In the genomic region with DNA sequence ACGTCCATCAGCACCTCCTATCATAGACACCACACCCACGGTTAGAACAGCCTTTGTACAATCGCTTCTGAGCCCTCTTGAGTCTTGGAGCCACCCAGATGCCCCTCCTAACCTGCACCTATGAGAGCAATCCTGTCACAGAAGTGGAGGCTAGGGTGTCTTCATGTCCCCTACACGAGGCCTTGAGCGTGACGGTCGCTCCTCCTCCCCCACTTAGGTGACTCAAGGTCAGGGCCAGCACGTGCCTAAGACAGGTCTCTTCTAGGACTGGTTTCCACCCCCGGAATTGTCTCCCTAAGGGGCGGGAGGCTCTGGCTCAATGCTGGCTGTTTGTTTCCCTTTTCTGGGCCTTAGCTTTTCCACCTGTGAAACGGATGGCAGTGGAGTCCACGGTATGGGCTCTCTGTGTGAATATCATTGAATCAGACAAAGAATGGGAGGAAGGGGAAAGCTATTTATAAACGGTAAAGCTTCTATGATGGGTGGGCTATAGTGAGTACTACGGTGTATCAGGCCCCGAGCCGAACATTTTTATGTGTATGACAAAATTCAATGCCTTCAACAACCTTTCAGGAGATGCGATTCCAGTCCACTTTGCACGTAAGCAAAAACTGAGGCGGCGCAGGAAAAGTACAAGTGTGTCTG, we compare ENCODE assay signal across 8 mouse cellular contexts. TPM values are rescaled to one million over a fixed set of nuclear protein-coding genes. Genes with fewer than 3 reads are reported as not detected.
DNase-seq lines count a peak whose midpoint lies in the region; ATAC-seq and TF ChIP-seq lines count a peak whose summit lies in the region.

A gene (minus strand): TSS at position 159 of the 645 bp plus-strand sequence.

- peaks cover 9% of the 10 kb centered on the region for H3K4me1 ChIP-seq in heart, adult 2 months (ENCODE audit: control insufficient read depth, insufficient read depth, low read length)
- H3K4me1 ChIP-seq in liver, embryonic 12.5 days: peaks cover 57% of the 10 kb centered on the region
- peaks cover 43% of the 10 kb centered on the region for H3K4me1 ChIP-seq in neural tube, embryonic 15.5 days

- intact Hi-C loops in heart, adult 2 months (cut with DNase I): loop anchor here (5.0 kb wide), 1 partner anchor 397 kb away; a partner anchor contains a TSS

- DNase-seq in thymus, postnatal 14 days: peak; percentile 45
- DNase-seq in thymus, postnatal 4 days: no peak
- DNase-seq in adrenal gland, postnatal 4 days (ENCODE audit: low spot score in 2 of 2): no peak
- DNase-seq in heart, adult 2 months: peak; percentile 68 to 69
- DNase-seq in kidney, adult 18-20 months: peak; percentile 59
- no peak for DNase-seq in right cerebral cortex, postnatal 25 days

- peak within 1 kb of the TSS; percentile 91 for H3K4me2 ChIP-seq in liver, embryonic 12.5 days
- peak within 1 kb of the TSS; percentile 98 for H3K4me2 ChIP-seq in neural tube, embryonic 15.5 days

- no peaks in the 10 kb centered on the region for H3K9me3 ChIP-seq in liver, embryonic 12.5 days (replicated peaks)
- no peaks in the 10 kb centered on the region for H3K9me3 ChIP-seq in neural tube, embryonic 15.5 days (replicated peaks)

- peak; percentile 38 for ATAC-seq in liver, embryonic 12.5 days
- peak; percentile 6; the same call in 1 of the 2 replicates for ATAC-seq in neural tube, embryonic 15.5 days (ENCODE audit: low FRiP score)

- H3K79me2 ChIP-seq in heart, adult 2 months (replicated peaks; ENCODE audit: control insufficient read depth, insufficient read depth, low read length): peaks cover 5% of the 10 kb centered on the region

- H3K27ac ChIP-seq in heart, adult 2 months: peak within 1 kb of the TSS; percentile 98
- H3K27ac ChIP-seq in liver, embryonic 12.5 days: peak within 1 kb of the TSS; percentile 99
- peak within 1 kb of the TSS; percentile 95 for H3K27ac ChIP-seq in neural tube, embryonic 15.5 days (replicated peaks)

- TF ChIP-seq CTCF in heart, adult 2 months (IDR thresholded peaks at IDR 0.05): no peak

- peak within 1 kb of the TSS; percentile 89 for H3K4me3 ChIP-seq in heart, adult 2 months
- H3K4me3 ChIP-seq in liver, embryonic 12.5 days: peak within 1 kb of the TSS; percentile 90
- H3K4me3 ChIP-seq in neural tube, embryonic 15.5 days (replicated peaks): peak within 1 kb of the TSS; percentile 57

- TF ChIP-seq EP300 in heart, adult 2 months (IDR thresholded peaks at IDR 0.05; ENCODE audit: insufficient read depth, low read depth, low read length): peak; percentile 76; the same call in 1 of the 2 replicates

- no peak for TF ChIP-seq POLR2A in heart, adult 2 months (IDR thresholded peaks at IDR 0.05; ENCODE audit: insufficient read depth, low read depth, low read length)

- peak within 1 kb of the TSS; percentile 81 for H3K9ac ChIP-seq in heart, adult 2 months (ENCODE audit: low read depth, low read length)
- peak within 1 kb of the TSS; percentile 96 for H3K9ac ChIP-seq in liver, embryonic 12.5 days
- peak within 1 kb of the TSS; percentile 82 for H3K9ac ChIP-seq in neural tube, embryonic 15.5 days (replicated peaks)

- no peaks in the 10 kb centered on the region for H3K27me3 ChIP-seq in heart, adult 2 months (ENCODE audit: control insufficient read depth, insufficient read depth, low read length)
- no peaks in the 10 kb centered on the region for H3K27me3 ChIP-seq in liver, embryonic 12.5 days (replicated peaks)
- no peaks in the 10 kb centered on the region for H3K27me3 ChIP-seq in neural tube, embryonic 15.5 days (replicated peaks)

- H3K36me3 ChIP-seq in heart, adult 2 months (ENCODE audit: control insufficient read depth, insufficient read depth, low read length): no peaks in the 10 kb centered on the region
- peaks cover 63% of the 10 kb centered on the region for H3K36me3 ChIP-seq in liver, embryonic 12.5 days
- peaks cover 23% of the 10 kb centered on the region for H3K36me3 ChIP-seq in neural tube, embryonic 15.5 days

- WGBS in heart, adult 2 months: under 1% methylated on average over 20 of the region's 20 CpGs
- WGBS in liver, embryonic 12.5 days (ENCODE audit: insufficient replicate concordance): 4% methylated on average over 20 of the region's 20 CpGs
- WGBS in neural tube, embryonic 15.5 days: 9% methylated on average over 20 of the region's 20 CpGs

RNA-seq across cellular contexts. Expression of the gene that starts here (rescaled TPM):
- 10 to 100 TPM; 15.6 to 16.4 TPM for total RNA-seq in adrenal gland, postnatal 4 days (2021)
- 10 to 100 TPM; 14.3 to 18.4 TPM for total RNA-seq in heart, adult 2 months (2021)
- polyA plus RNA-seq in heart, adult 2 months (2012; rRNA removed): 18.7 and 21.7 TPM in 2 replicates
- 31.4 and 33.4 TPM in 2 replicates for polyA plus RNA-seq in liver, embryonic 12.5 days (2016; fragmentation: Nextera tagmentation; extraction: Ambion mirVana)
- polyA plus RNA-seq in neural tube, embryonic 15.5 days (2015; fragmentation: Nextera tagmentation; extraction: Ambion mirVana): 16.7 and 17.7 TPM in 2 replicates

Comparison
In these comparisons a context has a peak if more than half of its experiments do, and no peak if none do; other contexts are left out.
1. DNase-seq: peak in thymus, postnatal 14 days (single experiment), heart, adult 2 months (2 of 2) and kidney, adult 18-20 months (single experiment); none in thymus, postnatal 4 days (single experiment), adrenal gland, postnatal 4 days (0 of 2) and right cerebral cortex, postnatal 25 days (single experiment).
2. Peak in every context shown above with its lines, with median percentiles within 50 percentile points of each other: H3K27ac ChIP-seq, H3K4me3 ChIP-seq and H3K9ac ChIP-seq.